Mouse (Mus musculus) CD8-positive naive resting alpha-beta T cell, adult 2 months (primary cell): ENCODE measurements around the gene Shisa7.
"Not testable (repeated sequence)": the region's sequence is repeated elsewhere in the genome, so short reads cannot be mapped to it uniquely, and the experiment has no call there.

Source experiments
- DNase-seq, 2 experiments: peaks; one replicate each; pipeline ENCODE4 v3.0.0; 2022; ENCODE audit warnings: low read depth in 2 of 2, low spot score in 2 of 2

Gene Shisa7

GRCm38 (mm10) chr7:4844245-4844916, at the start of gene Shisa7:
Shisa7 (minus strand) TSS chr7:4844696.
- DNase-seq, result no peak

GRCm38 (mm10) chr7:4886680-4887079, 42.2 kb upstream of the Shisa7 start:
- DNase-seq, result no peak

- DNase-seq, result not testable (repeated sequence)
Observed at GRCm38 (mm10) chr7:4879036-4879435, 34.5 kb upstream of the Shisa7 start.

- DNase-seq, result no peak
Observed at GRCm38 (mm10) chr7:4878186-4878585, 33.7 kb upstream of the Shisa7 start.

- no peak for DNase-seq
Observed at GRCm38 (mm10) chr7:4877226-4877625, 32.7 kb upstream of the Shisa7 start.

GRCm38 (mm10) chr7:4876753-4877221, 32.3 kb upstream of the Shisa7 start, which contains the start of gene Isoc2a:
Isoc2a (plus strand) TSS chr7:4877153.
- DNase-seq, result peak; percentile 67 to 77

GRCm38 (mm10) chr7:4870133-4870532, 25.6 kb upstream of the Shisa7 start, which contains the start of gene Isoc2b:
Isoc2b (minus strand) TSS chr7:4870258.
- no peak for DNase-seq

GRCm38 (mm10) chr7:4866631-4867180, 22.2 kb upstream of the Shisa7 start:
- DNase-seq, result no peak

- peak; percentile 90 to 92 for DNase-seq
Observed at GRCm38 (mm10) chr7:4865579-4866493, 21.3 kb upstream of the Shisa7 start.

- no peak for DNase-seq
Observed at GRCm38 (mm10) chr7:4865090-4865489, 20.6 kb upstream of the Shisa7 start.

- DNase-seq, result no peak
Observed at GRCm38 (mm10) chr7:4864130-4864845, 19.8 kb upstream of the Shisa7 start.

- no peak for DNase-seq
Observed at GRCm38 (mm10) chr7:4863541-4864080, 19.1 kb upstream of the Shisa7 start.

- no peak for DNase-seq
Observed at GRCm38 (mm10) chr7:4863041-4863440, 18.5 kb upstream of the Shisa7 start.

- DNase-seq, result not testable (repeated sequence)
Observed at GRCm38 (mm10) chr7:4860926-4861325, 16.4 kb upstream of the Shisa7 start.

- DNase-seq, result no peak
Observed at GRCm38 (mm10) chr7:4859418-4859978, 15.0 kb upstream of the Shisa7 start.

GRCm38 (mm10) chr7:4857321-4857720, 12.8 kb upstream of the Shisa7 start:
- no peak for DNase-seq

- DNase-seq, result no peak
Observed at GRCm38 (mm10) chr7:4856508-4856907, 12.0 kb upstream of the Shisa7 start.

GRCm38 (mm10) chr7:4853613-4854012, 9.1 kb upstream of the Shisa7 start:
- no peak for DNase-seq

- no peak for DNase-seq
Observed at GRCm38 (mm10) chr7:4851315-4851688, 6.8 kb upstream of the Shisa7 start.

- DNase-seq, result no peak
Observed at GRCm38 (mm10) chr7:4850621-4851314, 6.3 kb upstream of the Shisa7 start.
